Mouse (Mus musculus): ENCODE results near the gene Trmt61a. TPM values are rescaled to one million over a fixed set of nuclear protein-coding genes. Genes with fewer than 3 reads are reported as not detected.

The Trmt61a gene
- polyA plus RNA-seq, 1 experiment from 2014 or later: 8.5 TPM

GRCm38 (mm10) chr12:111675797-111676580, 1.9 kb upstream of the Trmt61a start:
- H3K4me1 ChIP-seq (replicated peaks; ENCODE audit: control insufficient read depth, insufficient read depth): peaks cover 11% of the 10 kb centered on the region
- WGBS: 76% methylated on average over 6 of the region's 6 CpGs
- H3K4me2 ChIP-seq (replicated peaks; ENCODE audit: low read depth): no peak overlapping the region
- no peaks in the 10 kb centered on the region for H3K27me3 ChIP-seq (ENCODE audit: control insufficient read depth, insufficient read depth, low read length)
- H3K9me3 ChIP-seq (ENCODE audit: control insufficient read depth, low read length): no peaks in the 10 kb centered on the region
- no peak overlapping the region for H3K9ac ChIP-seq (ENCODE audit: low read length)
- H3K4me3 ChIP-seq (ENCODE audit: low read depth, low read length): no peak overlapping the region
- no peak for TF ChIP-seq EP300 (optimal IDR thresholded peaks at IDR 0.05)
- ATAC-seq (ENCODE audit: low FRiP score, low TSS enrichment): no peak
- H3K27ac ChIP-seq (replicated peaks): no peak overlapping the region
- H3K36me3 ChIP-seq (ENCODE audit: control insufficient read depth, insufficient read depth, low read length): no peaks in the 10 kb centered on the region
- DNase-seq (ENCODE audit: low spot score): no peak

- WGBS: 9% methylated on average over 5 of the region's 5 CpGs
- peaks cover 11% of the 10 kb centered on the region for H3K4me1 ChIP-seq (replicated peaks; ENCODE audit: control insufficient read depth, insufficient read depth)
- H3K4me3 ChIP-seq (ENCODE audit: low read depth, low read length): peak overlapping the region; percentile 81
- ATAC-seq (ENCODE audit: low FRiP score, low TSS enrichment): peak; percentile 18; the same call in 1 of the 2 replicates
- H3K9ac ChIP-seq (ENCODE audit: low read length): peak overlapping the region; percentile 67
- DNase-seq (ENCODE audit: low spot score): no peak
- no peaks in the 10 kb centered on the region for H3K27me3 ChIP-seq (ENCODE audit: control insufficient read depth, insufficient read depth, low read length)
- TF ChIP-seq CTCF (IDR thresholded peaks at IDR 0.05; ENCODE audit: low read depth) (no peak), EP300 (optimal IDR thresholded peaks at IDR 0.05) (no peak)
- peak overlapping the region; percentile 93 for H3K4me2 ChIP-seq (replicated peaks; ENCODE audit: low read depth)
- H3K9me3 ChIP-seq (ENCODE audit: control insufficient read depth, low read length): no peaks in the 10 kb centered on the region
- H3K27ac ChIP-seq (replicated peaks): peak overlapping the region; percentile 95
- H3K36me3 ChIP-seq (ENCODE audit: control insufficient read depth, insufficient read depth, low read length): no peaks in the 10 kb centered on the region
Observed at GRCm38 (mm10) chr12:111677421-111677820, 484 bp upstream of the Trmt61a start.

GRCm38 (mm10) chr12:111678670-111678933, 697 bp downstream of the Trmt61a start:
- Histone ChIP-seq H3K36me3 (ENCODE audit: control insufficient read depth, insufficient read depth, low read length) (no peaks in the 10 kb centered on the region), H3K4me3 (ENCODE audit: low read depth, low read length) (peak overlapping the region; percentile 81), H3K27me3 (ENCODE audit: control insufficient read depth, insufficient read depth, low read length) (no peaks in the 10 kb centered on the region), H3K4me2 (replicated peaks; ENCODE audit: low read depth) (peak overlapping the region; percentile 93), H3K27ac (replicated peaks) (no peak overlapping the region), H3K9me3 (ENCODE audit: control insufficient read depth, low read length) (no peaks in the 10 kb centered on the region), H3K9ac (ENCODE audit: low read length) (peak overlapping the region; percentile 67), H3K4me1 (replicated peaks; ENCODE audit: control insufficient read depth, insufficient read depth) (peaks cover 11% of the 10 kb centered on the region)
- DNase-seq (ENCODE audit: low spot score) (no peak), ATAC-seq (ENCODE audit: low FRiP score, low TSS enrichment) (no peak)
- TF ChIP-seq CTCF (IDR thresholded peaks at IDR 0.05; ENCODE audit: low read depth) (no peak), EP300 (optimal IDR thresholded peaks at IDR 0.05) (no peak)
- WGBS: 4% methylated on average over 13 of the region's 13 CpGs

- 45% methylated on average over 7 of the region's 7 CpGs for WGBS
- Histone ChIP-seq H3K27me3 (ENCODE audit: control insufficient read depth, insufficient read depth, low read length) (no peaks in the 10 kb centered on the region), H3K4me3 (ENCODE audit: low read depth, low read length) (peak overlapping the region; percentile 81), H3K4me2 (replicated peaks; ENCODE audit: low read depth) (peak overlapping the region; percentile 93), H3K27ac (replicated peaks) (no peak overlapping the region), H3K9ac (ENCODE audit: low read length) (no peak overlapping the region), H3K9me3 (ENCODE audit: control insufficient read depth, low read length) (no peaks in the 10 kb centered on the region), H3K36me3 (ENCODE audit: control insufficient read depth, insufficient read depth, low read length) (no peaks in the 10 kb centered on the region), H3K4me1 (replicated peaks; ENCODE audit: control insufficient read depth, insufficient read depth) (peaks cover 11% of the 10 kb centered on the region)
- no peak for ATAC-seq (ENCODE audit: low FRiP score, low TSS enrichment)
- DNase-seq (ENCODE audit: low spot score): no peak
- TF ChIP-seq CTCF (IDR thresholded peaks at IDR 0.05; ENCODE audit: low read depth): no peak
- no peak for TF ChIP-seq EP300 (optimal IDR thresholded peaks at IDR 0.05)
Observed at GRCm38 (mm10) chr12:111678997-111679396, 1.1 kb downstream of the Trmt61a start.

GRCm38 (mm10) chr12:111680661-111681060, 2.8 kb downstream of the Trmt61a start:
- H3K9ac ChIP-seq (ENCODE audit: low read length): peak overlapping the region; percentile 13; the same call in 1 of the 2 replicates
- peak overlapping the region; percentile 97 for H3K27ac ChIP-seq (replicated peaks)
- peaks cover 11% of the 10 kb centered on the region for H3K4me1 ChIP-seq (replicated peaks; ENCODE audit: control insufficient read depth, insufficient read depth)
- no peaks in the 10 kb centered on the region for H3K27me3 ChIP-seq (ENCODE audit: control insufficient read depth, insufficient read depth, low read length)
- peaks cover 3% of the 10 kb centered on the region; the same call in 1 of the 2 replicates for H3K36me3 ChIP-seq (ENCODE audit: control insufficient read depth, insufficient read depth, low read length)
- H3K9me3 ChIP-seq (ENCODE audit: control insufficient read depth, low read length): no peaks in the 10 kb centered on the region
- DNase-seq (ENCODE audit: low spot score): no peak
- TF ChIP-seq CTCF (IDR thresholded peaks at IDR 0.05; ENCODE audit: low read depth) (no peak), EP300 (optimal IDR thresholded peaks at IDR 0.05) (no peak)
- WGBS: 83% methylated on average over 13 of the region's 13 CpGs
- H3K4me3 ChIP-seq (ENCODE audit: low read depth, low read length): no peak overlapping the region
- ATAC-seq (ENCODE audit: low FRiP score, low TSS enrichment): no peak
- H3K4me2 ChIP-seq (replicated peaks; ENCODE audit: low read depth): no peak overlapping the region

- peak overlapping the region; percentile 97 for H3K27ac ChIP-seq (replicated peaks)
- DNase-seq (ENCODE audit: low spot score) (no peak), ATAC-seq (ENCODE audit: low FRiP score, low TSS enrichment) (peak; percentile 21; the same call in 1 of the 2 replicates)
- 43% methylated on average over 8 of the region's 8 CpGs for WGBS
- peaks cover 3% of the 10 kb centered on the region; the same call in 1 of the 2 replicates for H3K36me3 ChIP-seq (ENCODE audit: control insufficient read depth, insufficient read depth, low read length)
- H3K9me3 ChIP-seq (ENCODE audit: control insufficient read depth, low read length): no peaks in the 10 kb centered on the region
- peak overlapping the region; percentile 52; the same call in 1 of the 2 replicates for H3K9ac ChIP-seq (ENCODE audit: low read length)
- H3K4me3 ChIP-seq (ENCODE audit: low read depth, low read length): no peak overlapping the region
- H3K27me3 ChIP-seq (ENCODE audit: control insufficient read depth, insufficient read depth, low read length): no peaks in the 10 kb centered on the region
- H3K4me2 ChIP-seq (replicated peaks; ENCODE audit: low read depth): no peak overlapping the region
- H3K4me1 ChIP-seq (replicated peaks; ENCODE audit: control insufficient read depth, insufficient read depth): peaks cover 11% of the 10 kb centered on the region
- TF ChIP-seq CTCF (IDR thresholded peaks at IDR 0.05; ENCODE audit: low read depth) (no peak), EP300 (optimal IDR thresholded peaks at IDR 0.05) (peak; percentile 33)
Observed at GRCm38 (mm10) chr12:111681305-111681704, 3.4 kb downstream of the Trmt61a start.

All from stomach, postnatal 0 days (tissue).